Mouse (Mus musculus): ENCODE measurements around the gene Abat. TPM values are rescaled to one million over a fixed set of nuclear protein-coding genes. Genes with fewer than 3 reads are reported as not detected.
A peak's percentile ranks its signal among the peaks of the same experiment; 100 is the strongest.

Abat gene
- polyA plus RNA-seq, 1 experiment from 2014 or later = 16.8 TPM

DNA sequence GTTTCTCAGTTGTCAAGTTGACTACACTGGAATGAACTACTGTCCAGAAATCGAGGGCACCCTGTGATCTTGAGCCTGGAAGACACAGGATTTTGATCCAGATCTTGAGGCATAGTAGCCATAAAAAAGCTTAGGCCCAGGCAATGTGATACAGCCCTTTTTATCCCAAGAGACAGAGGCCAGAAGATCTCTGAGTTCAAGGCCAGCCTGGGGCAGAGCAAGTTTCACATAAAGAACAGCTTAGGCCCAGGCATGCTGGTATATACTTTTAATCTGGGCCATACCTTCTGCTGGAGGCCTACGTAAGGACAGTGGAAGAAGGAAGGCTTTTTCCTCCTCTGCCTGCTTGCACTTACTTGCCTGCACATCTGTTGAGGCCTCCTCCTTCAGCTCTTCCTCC, 51.6 kb downstream of the Abat start:
- peaks cover 5% of the 10 kb centered on the region; the same call in 1 of the 2 replicates for H3K9me3 ChIP-seq (ENCODE audit: low read depth, low read length)
- no peaks in the 10 kb centered on the region for H3K27me3 ChIP-seq (ENCODE audit: insufficient read depth, low read length)
- H3K9ac ChIP-seq = no peak overlapping the region
- ATAC-seq (ENCODE audit: insufficient read depth) (no peak), DNase-seq (no peak)
- no peaks in the 10 kb centered on the region for H3K4me1 ChIP-seq (ENCODE audit: insufficient read depth)
- 78% methylated on average over 2 of the region's 2 CpGs for WGBS
- no peak overlapping the region for H3K4me3 ChIP-seq (ENCODE audit: low read depth, low read length)
- no peak for TF ChIP-seq CTCF (IDR thresholded peaks at IDR 0.05; ENCODE audit: low read depth)
- no peaks in the 10 kb centered on the region for H3K36me3 ChIP-seq (ENCODE audit: insufficient read depth)
- H3K27ac ChIP-seq (ENCODE audit: low read depth) = no peak overlapping the region
- H3K4me2 ChIP-seq = no peak overlapping the region

DNA sequence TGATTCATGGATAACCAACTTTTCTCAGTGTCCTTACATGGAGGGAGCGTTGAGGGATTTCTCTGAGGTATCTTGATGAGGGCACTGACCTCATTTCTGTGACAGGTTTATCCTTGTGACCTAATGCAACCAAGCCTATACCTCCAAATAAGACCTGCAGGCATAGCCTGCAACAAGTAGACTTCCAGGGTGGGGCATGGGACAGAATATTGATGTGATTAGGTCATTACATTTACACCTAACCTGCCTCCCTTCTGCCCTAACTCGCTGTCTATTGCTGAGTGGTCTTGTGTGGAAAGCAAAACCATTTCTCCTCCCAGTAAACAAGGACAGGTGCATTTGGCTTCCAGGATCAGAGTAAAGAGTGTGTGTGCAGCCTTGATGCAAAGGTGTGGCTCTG, 52.3 kb downstream of the Abat start:
- Histone ChIP-seq H3K4me3 (ENCODE audit: low read depth, low read length) (no peak overlapping the region), H3K9me3 (ENCODE audit: low read depth, low read length) (no peaks in the 10 kb centered on the region), H3K4me2 (no peak overlapping the region), H3K4me1 (ENCODE audit: insufficient read depth) (no peaks in the 10 kb centered on the region), H3K27ac (ENCODE audit: low read depth) (no peak overlapping the region), H3K27me3 (ENCODE audit: insufficient read depth, low read length) (no peaks in the 10 kb centered on the region), H3K9ac (no peak overlapping the region), H3K36me3 (ENCODE audit: insufficient read depth) (no peaks in the 10 kb centered on the region)
- WGBS = 87% methylated on average over 2 of the region's 2 CpGs
- ATAC-seq (ENCODE audit: insufficient read depth) (no peak), DNase-seq (no peak)
- no peak for TF ChIP-seq CTCF (IDR thresholded peaks at IDR 0.05; ENCODE audit: low read depth)

- DNase-seq (peak; percentile 5), ATAC-seq (ENCODE audit: insufficient read depth) (no peak; the same call in 1 of the 2 replicates)
- 36% methylated on average over 3 of the region's 3 CpGs for WGBS
- TF ChIP-seq CTCF (IDR thresholded peaks at IDR 0.05; ENCODE audit: low read depth) = no peak
- Histone ChIP-seq H3K9ac (no peak overlapping the region), H3K36me3 (ENCODE audit: insufficient read depth) (no peaks in the 10 kb centered on the region), H3K9me3 (ENCODE audit: low read depth, low read length) (no peaks in the 10 kb centered on the region), H3K4me1 (ENCODE audit: insufficient read depth) (no peaks in the 10 kb centered on the region), H3K4me2 (no peak overlapping the region), H3K27ac (ENCODE audit: low read depth) (no peak overlapping the region), H3K4me3 (ENCODE audit: low read depth, low read length) (no peak overlapping the region), H3K27me3 (ENCODE audit: insufficient read depth, low read length) (no peaks in the 10 kb centered on the region)
Measured at GRCm38 (mm10) chr16:8566115-8566711, 53.0 kb downstream of the Abat start.

- WGBS = 64% methylated on average over 7 of the region's 7 CpGs
- H3K4me1 ChIP-seq (ENCODE audit: insufficient read depth) = no peaks in the 10 kb centered on the region
Measured at GRCm38 (mm10) chr16:8568881-8569280, 55.7 kb downstream of the Abat start.

GRCm38 (mm10) chr16:8570336-8570735, 57.1 kb downstream of the Abat start:
- Histone ChIP-seq H3K27me3 (ENCODE audit: insufficient read depth, low read length) (no peaks in the 10 kb centered on the region), H3K9ac (no peak overlapping the region), H3K9me3 (ENCODE audit: low read depth, low read length) (no peaks in the 10 kb centered on the region), H3K27ac (ENCODE audit: low read depth) (no peak overlapping the region), H3K4me3 (ENCODE audit: low read depth, low read length) (no peak overlapping the region), H3K4me1 (ENCODE audit: insufficient read depth) (no peaks in the 10 kb centered on the region), H3K36me3 (ENCODE audit: insufficient read depth) (no peaks in the 10 kb centered on the region), H3K4me2 (no peak overlapping the region)
- no peak for DNase-seq
- TF ChIP-seq CTCF (IDR thresholded peaks at IDR 0.05; ENCODE audit: low read depth) = no peak
- 76% methylated on average over 12 of the region's 12 CpGs for WGBS
- ATAC-seq (ENCODE audit: insufficient read depth) = no peak

More at GRCm38 (mm10) chr16:8568881-8569280, 55.7 kb downstream of the Abat start:
- ATAC-seq (ENCODE audit: insufficient read depth) (no peak), DNase-seq (no peak)
- TF ChIP-seq CTCF (IDR thresholded peaks at IDR 0.05; ENCODE audit: low read depth) = no peak
- Histone ChIP-seq H3K9me3 (ENCODE audit: low read depth, low read length) (no peaks in the 10 kb centered on the region), H3K36me3 (ENCODE audit: insufficient read depth) (no peaks in the 10 kb centered on the region), H3K4me2 (no peak overlapping the region), H3K27me3 (ENCODE audit: insufficient read depth, low read length) (no peaks in the 10 kb centered on the region), H3K9ac (no peak overlapping the region), H3K27ac (ENCODE audit: low read depth) (no peak overlapping the region), H3K4me3 (ENCODE audit: low read depth, low read length) (no peak overlapping the region)

GRCm38 (mm10) chr16:8570901-8571615, 57.8 kb downstream of the Abat start:
- no peak for TF ChIP-seq CTCF (IDR thresholded peaks at IDR 0.05; ENCODE audit: low read depth)
- H3K9me3 ChIP-seq (ENCODE audit: low read depth, low read length) = no peaks in the 10 kb centered on the region
- ATAC-seq (ENCODE audit: insufficient read depth) (no peak), DNase-seq (no peak)
- no peak overlapping the region for H3K4me3 ChIP-seq (ENCODE audit: low read depth, low read length)
- 77% methylated on average over 11 of the region's 11 CpGs for WGBS
- H3K27me3 ChIP-seq (ENCODE audit: insufficient read depth, low read length) = no peaks in the 10 kb centered on the region
- H3K9ac ChIP-seq = no peak overlapping the region
- H3K36me3 ChIP-seq (ENCODE audit: insufficient read depth) = no peaks in the 10 kb centered on the region
- no peak overlapping the region for H3K4me2 ChIP-seq
- H3K4me1 ChIP-seq (ENCODE audit: insufficient read depth) = no peaks in the 10 kb centered on the region
- no peak overlapping the region for H3K27ac ChIP-seq (ENCODE audit: low read depth)

DNA sequence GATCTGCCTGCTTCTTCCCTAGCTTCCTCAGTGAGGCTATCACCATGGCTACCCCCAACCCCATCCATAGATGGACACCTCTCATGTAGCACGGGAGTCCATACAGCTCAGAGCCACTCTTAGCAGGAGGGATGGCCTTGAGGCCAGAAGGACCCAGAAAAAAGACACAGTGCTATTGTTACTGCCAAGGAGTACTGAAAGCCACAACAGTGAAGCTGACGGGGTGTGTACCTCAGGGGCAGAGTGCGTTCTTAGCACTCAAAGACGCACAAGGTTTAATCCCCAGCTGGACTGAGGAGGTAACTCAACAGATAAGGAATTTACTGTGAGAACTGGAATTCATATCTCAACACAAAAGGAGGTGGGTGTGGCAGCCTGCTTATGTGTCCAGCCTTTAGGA, 59.8 kb downstream of the Abat start:
- H3K4me1 ChIP-seq (ENCODE audit: insufficient read depth) = no peaks in the 10 kb centered on the region
- H3K36me3 ChIP-seq (ENCODE audit: insufficient read depth) = no peaks in the 10 kb centered on the region
- DNase-seq (no peak), ATAC-seq (ENCODE audit: insufficient read depth) (no peak)
- H3K9ac ChIP-seq = no peak overlapping the region
- TF ChIP-seq CTCF (IDR thresholded peaks at IDR 0.05; ENCODE audit: low read depth) = no peak
- H3K4me3 ChIP-seq (ENCODE audit: low read depth, low read length) = no peak overlapping the region
- 76% methylated on average over 4 of the region's 4 CpGs for WGBS
- H3K27me3 ChIP-seq (ENCODE audit: insufficient read depth, low read length) = no peaks in the 10 kb centered on the region
- no peak overlapping the region for H3K4me2 ChIP-seq
- no peak overlapping the region for H3K27ac ChIP-seq (ENCODE audit: low read depth)
- no peaks in the 10 kb centered on the region for H3K9me3 ChIP-seq (ENCODE audit: low read depth, low read length)
